Mouse (Mus musculus) liver, adult 2 months (tissue): ENCODE measurements around the gene Tcl1.
"Not testable (repeated sequence)": the region's sequence is repeated elsewhere in the genome, so short reads cannot be mapped to it uniquely, and the experiment has no call there.

Source experiments
- CTCF ChIP-seq: fragments of 200-500 bp; IDR thresholded peaks from 2 replicates; pipeline ENCODE4 v1.5.1; 2011; ENCODE audit warnings: low read depth, low read length, control low read depth
- POLR2A ChIP-seq: fragments of 200-500 bp; IDR thresholded peaks from 2 replicates; pipeline ENCODE4 v1.6.1; 2011; ENCODE audit warnings: low read length, control low read depth; ENCODE audit not compliant: insufficient read depth; ENCODE audit errors: extremely low read depth

GRCm38 (mm10) chr12:105199684-105200497, 22.7 kb downstream of the Tcl1 start:
- TF ChIP-seq POLR2A, CTCF: not testable (repeated sequence)
